Mouse (Mus musculus): ENCODE measurements at regions not wholly inside any gene's neighbourhood (a gene's known extent, or its start where the extent isn't known, plus 50 kb on each side); places are given as distances from the start of the nearest gene placed in this dataset.

DNA sequence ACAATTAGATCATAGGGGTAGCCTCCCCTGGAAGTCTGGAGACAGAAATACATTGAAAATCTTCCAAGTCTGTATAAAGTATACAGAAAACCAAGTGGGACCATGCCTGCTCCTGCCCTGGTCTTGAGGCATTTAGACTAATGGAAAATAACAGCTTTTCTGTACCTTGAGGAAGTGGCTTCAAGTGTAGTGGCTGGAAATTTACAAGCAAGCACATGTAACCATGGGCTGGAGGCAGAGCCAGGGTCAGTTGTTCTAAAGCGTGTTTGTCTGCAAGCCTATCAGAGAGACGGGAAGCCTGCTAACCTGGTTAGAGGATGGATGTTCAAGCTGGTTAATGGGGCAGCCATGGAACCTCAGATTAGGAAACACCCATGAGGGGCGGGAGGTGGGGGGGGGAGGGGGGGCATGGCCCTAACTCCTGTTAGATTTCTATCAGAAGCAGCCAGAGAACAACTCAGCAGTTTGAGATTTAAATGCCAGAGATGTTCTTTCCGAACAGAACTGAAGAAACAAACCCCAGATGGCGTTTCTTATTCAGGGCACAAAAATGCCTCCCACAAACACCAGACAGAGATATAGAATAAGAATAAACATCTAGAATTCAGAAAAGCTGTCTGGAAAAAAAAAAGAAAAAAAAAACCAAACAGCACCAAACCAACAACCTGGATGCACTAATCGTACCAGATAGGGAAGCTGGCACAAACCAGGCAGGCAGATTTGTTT, 67.7 kb upstream of the Fam13c start:
- Histone ChIP-seq H3K9me3 (replicated peaks; ENCODE audit: insufficient read depth, low read length) (no peaks in the 10 kb centered on the region), H3K27ac (ENCODE audit: control insufficient read depth, low read depth, low read length) (no peak overlapping the region)

DNA sequence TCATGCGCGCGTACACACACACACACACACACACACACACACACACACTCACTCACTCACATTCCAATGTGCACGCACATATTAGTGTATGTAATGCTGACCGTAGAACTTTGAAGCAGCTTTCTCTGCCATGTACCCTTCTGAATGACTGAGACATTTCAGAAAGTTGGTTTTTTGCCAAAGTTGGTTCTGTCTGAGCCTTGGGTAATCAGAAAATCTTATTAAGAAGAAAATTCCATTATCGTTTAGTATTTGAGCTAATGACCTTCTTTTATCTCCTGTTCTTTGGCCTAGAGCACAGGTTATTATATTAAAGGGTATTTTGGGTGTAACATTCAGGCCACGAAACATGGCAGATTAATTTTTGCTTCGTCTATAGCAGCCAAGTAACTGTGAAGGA, 67.1 kb upstream of the Fam13c start:
- no peak overlapping the region for H3K27ac ChIP-seq (ENCODE audit: control insufficient read depth, low read depth, low read length)
- no peak overlapping the region for H3K4me3 ChIP-seq (ENCODE audit: control insufficient read depth in 1 of 2, insufficient read depth in 1 of 2, low read depth in 2 of 2, low read length in 2 of 2)
- no peak overlapping the region for H3K9ac ChIP-seq (ENCODE audit: control insufficient read depth, low read depth, low read length, poor library complexity, severe bottlenecking)
- H3K9me3 ChIP-seq (replicated peaks; ENCODE audit: insufficient read depth, low read length) = no peaks in the 10 kb centered on the region
- H3K27me3 ChIP-seq (ENCODE audit: control insufficient read depth in 1 of 2, insufficient read depth in 2 of 2, low read length in 2 of 2) = no peaks in the 10 kb centered on the region
- no peaks in the 10 kb centered on the region for H3K36me3 ChIP-seq (ENCODE audit: control insufficient read depth in 1 of 2, insufficient read depth in 2 of 2, low read length in 2 of 2)
- no peaks in the 10 kb centered on the region for H3K4me1 ChIP-seq (ENCODE audit: control insufficient read depth in 1 of 2, insufficient read depth in 2 of 2, low read length in 2 of 2)
- TF ChIP-seq HCFC1 (IDR thresholded peaks at IDR 0.05; ENCODE audit: low read depth, low read length) (no peak), MYB (IDR thresholded peaks at IDR 0.05; ENCODE audit: low read depth, low read length) (no peak), ETS1 (IDR thresholded peaks at IDR 0.05; ENCODE audit: low read depth, low read length) (no peak), NELFE (IDR thresholded peaks at IDR 0.05; ENCODE audit: low read depth, low read length) (no peak), RCOR1 (IDR thresholded peaks at IDR 0.05; ENCODE audit: low read depth, low read length) (no peak), SIN3A (IDR thresholded peaks at IDR 0.05; ENCODE audit: low read length) (no peak), POLR2A (IDR thresholded peaks at IDR 0.05; ENCODE audit: control insufficient read depth in 1 of 2, insufficient read depth in 1 of 2, low read depth in 1 of 2, low read length in 2 of 2, poor library complexity in 1 of 2) (no peak), USF2 (IDR thresholded peaks at IDR 0.05; ENCODE audit: borderline replicate concordance in 1 of 2, insufficient read depth in 1 of 2, low read depth in 1 of 2, low read length in 2 of 2) (no peak), CHD1 (IDR thresholded peaks at IDR 0.05; ENCODE audit: low read depth, low read length) (no peak)
- no peaks in the 10 kb centered on the region for H3K79me2 ChIP-seq (ENCODE audit: control insufficient read depth, insufficient read depth, low read length, poor library complexity)
- no peak for DNase-seq (ENCODE audit: low read depth, low spot score)

More for the DNA sequence above, 67.7 kb upstream of the Fam13c start:
- no peak for DNase-seq (ENCODE audit: low read depth, low spot score)
- H3K4me1 ChIP-seq (ENCODE audit: control insufficient read depth in 1 of 2, insufficient read depth in 2 of 2, low read length in 2 of 2) = no peaks in the 10 kb centered on the region
- H3K36me3 ChIP-seq (ENCODE audit: control insufficient read depth in 1 of 2, insufficient read depth in 2 of 2, low read length in 2 of 2) = no peaks in the 10 kb centered on the region
- no peak overlapping the region for H3K9ac ChIP-seq (ENCODE audit: control insufficient read depth, low read depth, low read length, poor library complexity, severe bottlenecking)
- TF ChIP-seq MYB (IDR thresholded peaks at IDR 0.05; ENCODE audit: low read depth, low read length) (no peak), CHD1 (IDR thresholded peaks at IDR 0.05; ENCODE audit: low read depth, low read length) (no peak), TCF12 (IDR thresholded peaks at IDR 0.05; ENCODE audit: low read depth, low read length) (no peak), ELF1 (IDR thresholded peaks at IDR 0.05; ENCODE audit: low read depth, low read length) (no peak), POLR2AphosphoS2 (IDR thresholded peaks at IDR 0.05; ENCODE audit: low read length) (no peak), CTCF (IDR thresholded peaks at IDR 0.05 in 2 of 3, conservative IDR thresholded peaks at IDR 0.05 in 1 of 3; ENCODE audit: control insufficient read depth in 1 of 3, insufficient read depth in 1 of 3, low read depth in 2 of 3, low read length in 3 of 3, poor library complexity in 1 of 3, severe bottlenecking in 1 of 3) (no peak), RCOR1 (IDR thresholded peaks at IDR 0.05; ENCODE audit: low read depth, low read length) (no peak), MAFK (IDR thresholded peaks at IDR 0.05; ENCODE audit: borderline replicate concordance, low read depth, low read length) (no peak), ZNF384 (IDR thresholded peaks at IDR 0.05; ENCODE audit: low read depth, low read length) (no peak), TAL1 (IDR thresholded peaks at IDR 0.05; ENCODE audit: low read length) (no peak), JUND (IDR thresholded peaks at IDR 0.05; ENCODE audit: low read depth, low read length) (no peak), KAT2A (conservative IDR thresholded peaks at IDR 0.05; ENCODE audit: low read depth, low read length) (no peak), EP300 (IDR thresholded peaks at IDR 0.05; ENCODE audit: low read depth in 1 of 2, low read length in 2 of 2) (no peak), MEF2A (IDR thresholded peaks at IDR 0.05; ENCODE audit: extremely low read depth, insufficient replicate concordance, low read depth, low read length, poor library complexity, severe bottlenecking) (no peak), ZMIZ1 (IDR thresholded peaks at IDR 0.05; ENCODE audit: low read depth, low read length) (no peak), TBP (IDR thresholded peaks at IDR 0.05; ENCODE audit: low read depth, low read length) (no peak), BHLHE40 (IDR thresholded peaks at IDR 0.05; ENCODE audit: borderline replicate concordance, low read depth, low read length) (no peak), MAZ (IDR thresholded peaks at IDR 0.05; ENCODE audit: low read depth, low read length) (no peak)
- no peaks in the 10 kb centered on the region for H3K27me3 ChIP-seq (ENCODE audit: control insufficient read depth in 1 of 2, insufficient read depth in 2 of 2, low read length in 2 of 2)
- no peaks in the 10 kb centered on the region for H3K79me2 ChIP-seq (ENCODE audit: control insufficient read depth, insufficient read depth, low read length, poor library complexity)
- no peak overlapping the region for H3K4me3 ChIP-seq (ENCODE audit: control insufficient read depth in 1 of 2, insufficient read depth in 1 of 2, low read depth in 2 of 2, low read length in 2 of 2)

All from MEL (cell line).